Mouse (Mus musculus) c-Kit-positive CD71-positive TER-119-positive erythroid progenitor cells, embryonic 14.5 days (primary cell): ENCODE measurements around the gene Ankrd6.
A peak's percentile ranks its signal among the peaks of the same experiment; 100 is the strongest.
"Not testable (repeated sequence)": the region's sequence is repeated elsewhere in the genome, so short reads cannot be mapped to it uniquely, and the experiment has no call there.

Experiments
- DNase-seq: peaks from one replicate; pipeline ENCODE4 v3.0.0-alpha.2; 2013; ENCODE audit warnings: low spot score

The Ankrd6 gene

DNA sequence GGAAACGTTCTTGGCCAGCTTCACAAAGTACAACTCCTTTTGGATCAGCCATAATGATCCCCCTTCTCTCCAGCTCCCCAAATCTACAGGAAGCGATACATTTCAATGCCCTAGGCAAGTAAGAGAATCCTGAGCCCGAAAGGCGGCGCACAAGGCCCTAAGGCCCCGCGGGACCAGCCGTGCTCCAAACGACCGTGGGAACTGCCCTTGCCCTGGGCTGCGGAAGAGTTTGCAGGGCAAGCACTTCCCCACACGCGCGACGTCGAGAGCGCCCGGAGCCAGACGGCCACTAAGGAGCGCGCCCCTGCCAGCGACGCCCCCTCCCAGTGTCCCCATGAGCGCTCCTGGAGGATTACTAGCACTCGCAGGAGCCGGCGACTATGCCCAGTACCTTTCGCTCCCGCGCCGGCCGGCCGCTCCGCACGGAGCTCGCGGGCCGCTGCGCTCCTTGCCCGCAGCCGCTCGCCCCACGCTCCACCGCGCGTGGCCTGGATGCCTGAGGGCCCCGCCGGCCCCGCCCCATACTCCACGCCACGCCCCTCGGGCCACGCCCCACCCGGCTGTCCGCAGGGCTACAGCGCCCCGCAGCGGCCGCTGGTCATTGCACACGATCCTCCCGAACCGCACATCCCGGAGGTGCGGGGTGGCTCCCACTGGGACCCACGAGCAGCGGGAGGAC lies at the start of gene Ankrd6:
TSS of gene Ankrd6 (minus strand) at position 486 of the 679 bp plus-strand sequence.
- DNase-seq, result peak; percentile 56

GRCm38 (mm10) chr4:32998996-32999395 lies 48.4 kb upstream of the Ankrd6 start:
- DNase-seq, result no peak

GRCm38 (mm10) chr4:32997571-32997970 lies 46.9 kb upstream of the Ankrd6 start:
- no peak for DNase-seq

- no peak for DNase-seq
Measured at GRCm38 (mm10) chr4:32996083-32996482, 45.4 kb upstream of the Ankrd6 start.

GRCm38 (mm10) chr4:32994168-32994567 lies 43.5 kb upstream of the Ankrd6 start:
- no peak for DNase-seq

DNA sequence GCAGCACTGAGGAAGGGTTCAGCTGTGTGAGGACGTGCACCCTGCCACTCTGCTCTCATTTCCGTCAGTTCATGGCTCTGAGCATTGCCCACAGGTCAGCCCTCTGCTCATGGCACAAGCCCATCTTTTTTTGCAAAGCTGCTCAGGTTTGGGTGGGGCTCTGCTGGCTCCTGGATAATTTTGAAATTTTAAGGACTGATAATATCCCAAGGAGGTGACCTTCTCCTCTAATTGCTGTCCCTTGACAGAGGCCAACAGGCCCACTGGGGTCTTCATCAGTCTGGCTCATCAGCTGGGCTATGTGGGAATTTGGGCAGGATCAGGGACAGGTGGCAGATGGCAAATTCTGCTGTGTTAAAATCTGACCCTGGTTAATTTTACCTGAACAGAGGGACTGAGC lies 38.7 kb upstream of the Ankrd6 start:
- no peak for DNase-seq

DNA sequence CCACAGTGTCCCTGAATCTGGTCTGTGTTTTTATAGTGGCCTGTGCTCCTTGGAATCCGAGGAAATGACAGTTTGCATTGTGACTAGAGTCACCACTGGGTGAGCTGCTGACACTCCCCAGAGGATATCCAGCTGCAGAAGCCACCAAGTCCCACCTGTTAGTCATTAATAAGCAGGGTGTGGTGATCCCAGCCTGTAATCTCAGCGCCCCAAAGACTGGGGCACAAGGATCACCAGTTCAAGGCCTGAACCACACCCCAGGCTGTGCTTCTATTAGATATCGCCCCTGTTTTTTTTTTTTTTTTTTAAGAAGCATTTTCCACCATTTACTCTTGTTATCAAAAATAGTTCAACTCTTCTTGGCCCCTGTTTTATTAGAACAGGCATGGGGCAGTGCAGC lies 36.4 kb upstream of the Ankrd6 start:
- DNase-seq, result peak; percentile 81

- no peak for DNase-seq
Measured at GRCm38 (mm10) chr4:32985684-32986083, 35.0 kb upstream of the Ankrd6 start.

- no peak for DNase-seq
Measured at GRCm38 (mm10) chr4:32984801-32985675, 34.4 kb upstream of the Ankrd6 start.

GRCm38 (mm10) chr4:32984242-32984641 lies 33.6 kb upstream of the Ankrd6 start:
- DNase-seq, result no peak

DNA sequence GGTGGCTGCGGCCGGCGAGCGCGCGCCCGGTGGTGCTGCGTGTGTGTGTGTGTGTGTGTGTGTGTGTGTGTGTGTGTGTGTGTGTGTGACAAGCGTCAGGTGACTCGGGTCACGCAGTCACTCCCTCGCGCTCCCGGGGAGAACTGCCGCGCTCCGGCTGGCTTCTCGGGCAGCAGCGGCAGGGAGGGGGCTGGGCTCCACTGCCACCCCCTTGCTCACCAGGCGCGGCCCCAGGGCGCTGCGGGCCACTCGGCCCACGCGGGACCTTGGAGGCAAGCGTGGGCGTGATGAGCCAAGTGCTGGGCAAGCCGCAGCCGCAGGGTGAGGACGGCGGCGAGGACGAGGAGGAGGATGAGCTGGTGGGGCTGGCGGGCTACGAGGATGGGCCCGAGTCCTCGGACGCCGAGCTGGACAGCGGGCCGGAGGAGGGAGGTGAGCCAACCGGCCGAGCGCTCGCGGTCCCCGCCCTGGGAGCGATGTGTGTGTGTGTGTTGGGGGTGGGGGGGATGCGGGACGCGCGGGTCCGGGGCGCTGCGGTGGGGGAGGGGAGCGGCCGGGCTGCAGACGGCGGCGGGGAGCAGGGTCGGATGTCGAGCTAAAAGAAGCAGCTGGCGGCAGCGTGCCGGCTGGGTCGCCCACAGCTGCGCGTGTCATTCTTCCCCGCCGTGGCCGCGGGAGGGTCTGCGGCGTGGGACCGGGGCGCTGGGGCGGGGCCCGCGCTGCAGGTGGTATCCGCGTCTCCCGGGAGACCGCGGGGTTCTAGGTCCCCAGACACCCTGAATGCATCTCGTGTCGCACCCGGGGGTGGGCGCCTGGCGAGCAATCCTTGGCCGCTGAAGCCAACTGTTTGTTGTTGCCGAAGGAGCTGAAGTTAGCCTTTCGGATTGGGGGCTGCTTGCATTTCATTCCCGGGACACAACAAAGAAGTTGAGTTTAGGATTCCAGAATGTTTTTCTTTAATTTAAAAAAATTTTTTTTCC lies 32.8 kb upstream of the Ankrd6 start:
- no peak for DNase-seq

- no peak for DNase-seq
Measured at GRCm38 (mm10) chr4:32982716-32983175, 32.1 kb upstream of the Ankrd6 start, which contains the start of gene Rragd. Gene Rragd, plus strand, starts transcription at chr4:32983037.

DNA sequence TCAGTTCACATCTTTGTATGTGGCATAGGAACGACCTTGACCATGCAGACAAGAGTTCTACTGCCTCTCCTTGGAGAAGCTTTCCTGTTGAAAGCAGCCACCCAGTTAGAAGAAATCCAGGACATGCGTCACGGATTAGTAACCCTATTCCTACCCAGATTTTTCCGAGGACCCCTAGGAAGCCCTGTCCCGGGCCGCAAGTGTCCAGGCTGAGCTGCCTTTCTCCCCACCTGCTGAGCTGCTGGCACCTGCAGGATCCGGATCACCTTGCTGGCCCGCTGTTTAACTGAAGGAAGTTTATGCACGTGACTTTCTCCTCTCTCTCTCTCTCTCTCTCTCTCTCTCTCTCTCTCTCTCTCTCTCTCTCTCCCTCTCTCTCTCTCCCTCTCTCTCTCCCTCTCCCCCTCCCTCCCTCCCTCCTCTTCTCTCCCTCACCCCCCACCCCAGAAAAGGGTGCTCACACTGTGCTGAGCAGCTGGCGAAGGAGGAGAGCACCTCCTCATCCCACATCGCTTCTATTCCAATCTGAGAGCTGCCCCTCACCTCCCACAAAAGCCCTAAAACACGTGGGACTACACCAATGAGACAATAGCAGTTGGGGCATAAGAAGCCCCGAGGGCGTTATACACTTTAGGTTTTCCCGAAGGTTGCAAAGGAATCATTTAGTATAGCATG lies 31.5 kb upstream of the Ankrd6 start:
- DNase-seq, result no peak

DNA sequence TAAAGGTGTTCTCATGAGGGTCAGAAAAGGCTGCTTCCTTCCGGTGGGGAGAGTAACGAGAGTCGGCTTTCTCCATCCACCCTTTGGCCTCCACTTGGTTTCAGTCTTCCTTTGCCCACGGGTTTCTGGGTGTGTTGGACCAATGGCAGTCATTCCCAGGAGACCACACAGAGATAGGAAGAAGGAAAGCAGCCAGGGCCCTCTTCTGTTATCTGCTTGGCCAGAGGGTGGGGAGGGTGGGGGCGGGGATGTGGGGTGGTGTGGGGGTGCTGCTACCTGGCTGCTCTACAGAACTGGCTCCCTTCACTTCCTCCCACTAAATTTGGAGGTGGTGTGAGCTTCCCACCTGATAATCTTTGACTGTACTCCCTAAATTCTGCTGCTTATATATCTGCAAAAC lies 31.0 kb upstream of the Ankrd6 start:
- no peak for DNase-seq

DNA sequence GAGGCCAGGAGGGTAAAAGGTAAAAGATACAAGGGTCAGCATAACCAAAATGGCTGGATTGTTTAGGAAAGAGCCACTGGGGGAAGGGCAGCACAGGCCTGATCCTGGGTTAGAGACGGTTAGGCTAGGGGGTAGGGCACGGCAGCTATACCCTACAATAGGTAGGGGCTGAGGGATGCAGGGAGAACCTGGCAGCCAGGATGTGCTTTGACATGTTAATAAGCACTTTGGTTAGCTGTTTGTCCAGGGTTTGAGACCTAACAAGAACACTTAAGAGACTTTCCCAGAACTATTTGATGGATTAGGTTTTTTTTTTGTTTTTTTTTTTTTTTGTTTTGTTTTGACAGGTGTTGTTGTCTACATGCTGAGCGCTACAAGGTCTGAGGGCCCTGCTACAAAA lies 29.4 kb upstream of the Ankrd6 start:
- DNase-seq, result no peak

- no peak for DNase-seq
Measured at GRCm38 (mm10) chr4:32977331-32977730, 26.7 kb upstream of the Ankrd6 start.

DNA sequence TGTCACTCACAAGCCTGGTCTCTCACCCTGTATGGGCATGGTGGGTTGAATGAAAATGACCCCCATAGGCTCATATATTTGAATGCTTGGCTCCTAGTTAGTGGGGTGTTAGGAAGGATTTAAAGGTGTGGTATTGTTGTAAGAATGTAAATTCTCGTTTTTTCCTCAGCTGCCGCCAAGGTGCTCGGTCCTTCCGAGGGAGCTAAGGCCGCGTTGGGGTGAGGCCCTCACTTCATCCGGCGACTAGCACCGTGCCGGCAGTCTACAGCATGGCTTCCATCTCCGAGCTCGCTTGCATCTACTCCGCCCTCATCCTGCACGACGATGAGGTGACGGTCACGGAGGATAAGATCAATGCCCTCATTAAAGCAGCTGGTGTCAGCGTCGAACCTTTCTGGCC lies 14.0 kb upstream of the Ankrd6 start:
- DNase-seq, result not testable (repeated sequence)

DNA sequence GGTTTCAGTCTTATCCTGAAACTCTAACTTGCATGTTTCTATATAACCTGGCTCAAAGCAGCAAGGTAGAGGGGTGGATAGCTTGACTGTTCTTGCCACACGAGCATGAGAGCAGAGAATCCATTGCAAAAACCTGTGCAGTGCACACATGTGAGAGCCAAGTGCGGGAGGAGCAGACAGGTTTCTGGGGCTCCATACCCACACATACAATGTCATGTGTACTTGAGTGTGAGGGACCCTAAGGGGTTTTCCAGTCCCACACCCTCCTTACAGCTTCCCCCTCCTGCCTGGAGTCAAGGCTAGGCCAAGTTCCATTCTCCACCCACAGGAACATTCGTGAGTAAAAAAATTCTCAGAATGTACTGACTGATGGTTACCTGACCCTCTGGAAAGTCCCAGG lies 10.8 kb upstream of the Ankrd6 start:
- no peak for DNase-seq

- DNase-seq, result no peak
Measured at GRCm38 (mm10) chr4:32956423-32956822, 5.8 kb upstream of the Ankrd6 start.

- no peak for DNase-seq
Measured at GRCm38 (mm10) chr4:32952681-32953080, 2.0 kb upstream of the Ankrd6 start.
